Mouse (Mus musculus): ENCODE data around the gene Nhlrc2. TPM values are rescaled to one million over a fixed set of nuclear protein-coding genes. Genes with fewer than 3 reads are reported as not detected.

The Nhlrc2 gene
- total and polyA plus RNA-seq, 3 experiments, result 22.4 to 37.6 (median 34.7) TPM

- TF ChIP-seq RAD21 (IDR thresholded peaks at IDR 0.05; ENCODE audit: low read depth, low read length) (no peak), JUND (IDR thresholded peaks at IDR 0.05; ENCODE audit: low read depth, low read length) (no peak), RCOR1 (IDR thresholded peaks at IDR 0.05; ENCODE audit: low read depth, low read length) (peak; percentile 8; the same call in 1 of the 2 replicates), MYC (IDR thresholded peaks at IDR 0.05; ENCODE audit: low read depth, low read length) (peak; percentile 63), SMC3 (IDR thresholded peaks at IDR 0.05; ENCODE audit: low read depth, low read length) (no peak), ZKSCAN1 (IDR thresholded peaks at IDR 0.05; ENCODE audit: low read depth, low read length) (no peak), UBTF (IDR thresholded peaks at IDR 0.05; ENCODE audit: borderline replicate concordance, insufficient read depth, low read depth, low read length) (no peak), USF2 (IDR thresholded peaks at IDR 0.05; ENCODE audit: borderline replicate concordance in 1 of 2, insufficient read depth in 1 of 2, low read depth in 1 of 2, low read length in 2 of 2) (no peak), ZMIZ1 (IDR thresholded peaks at IDR 0.05; ENCODE audit: low read depth, low read length) (0 out of 2 replicates have a peak, but pooled peaks have one; percentile 20), MAZ (IDR thresholded peaks at IDR 0.05; ENCODE audit: low read depth, low read length) (no peak; the same call in 1 of the 2 replicates), NRF1 (IDR thresholded peaks at IDR 0.05; ENCODE audit: insufficient read depth, low read depth, low read length, poor library complexity, severe bottlenecking) (no peak), ETS1 (IDR thresholded peaks at IDR 0.05; ENCODE audit: low read depth, low read length) (peak; percentile 46; the same call in 1 of the 2 replicates), SIN3A (IDR thresholded peaks at IDR 0.05; ENCODE audit: low read length) (peak; percentile 70; the same call in 1 of the 2 replicates), CHD1 (IDR thresholded peaks at IDR 0.05; ENCODE audit: low read depth, low read length) (no peak), EP300 (IDR thresholded peaks at IDR 0.05; ENCODE audit: low read depth in 1 of 2, low read length in 2 of 2) (peak; percentile 24 to 53; a peak in 3 of 4 replicates), E2F4 (IDR thresholded peaks at IDR 0.05; ENCODE audit: borderline replicate concordance, low read depth, low read length) (0 out of 2 replicates have a peak, but pooled peaks have one; percentile 32), NELFE (IDR thresholded peaks at IDR 0.05; ENCODE audit: low read depth, low read length) (peak; percentile 36), MXI1 (IDR thresholded peaks at IDR 0.05; ENCODE audit: low read depth, low read length) (peak; percentile 44; the same call in 1 of the 2 replicates), GATA1 (IDR thresholded peaks at IDR 0.05; ENCODE audit: low read depth, low read length) (peak; percentile 79), TCF12 (IDR thresholded peaks at IDR 0.05; ENCODE audit: low read depth, low read length) (peak; percentile 57), ELF1 (IDR thresholded peaks at IDR 0.05; ENCODE audit: low read depth, low read length) (no peak), POLR2AphosphoS5 (IDR thresholded peaks at IDR 0.05; ENCODE audit: borderline replicate concordance, low read depth, low read length) (no peak)
- H3K27me3 ChIP-seq (ENCODE audit: control insufficient read depth in 1 of 2, insufficient read depth in 2 of 2, low read length in 2 of 2), result no peaks in the 10 kb centered on the region
- H3K27ac ChIP-seq (ENCODE audit: control insufficient read depth, low read depth, low read length), result peak overlapping the region; percentile 38
- H3K4me1 ChIP-seq (ENCODE audit: control insufficient read depth in 1 of 2, insufficient read depth in 2 of 2, low read length in 2 of 2), result peaks cover 6 to 27% of the 10 kb centered on the region in 2 experiments
- peak; percentile 55 for DNase-seq (ENCODE audit: low read depth, low spot score)
- peak overlapping the region; percentile 33 for H3K9ac ChIP-seq (ENCODE audit: control insufficient read depth, low read depth, low read length, poor library complexity, severe bottlenecking)
- peak overlapping the region; percentile 11 to 25; a peak in 3 of 4 replicates for H3K4me3 ChIP-seq (ENCODE audit: control insufficient read depth in 1 of 2, insufficient read depth in 1 of 2, low read depth in 2 of 2, low read length in 2 of 2)
- H3K9me3 ChIP-seq (replicated peaks; ENCODE audit: insufficient read depth, low read length), result no peaks in the 10 kb centered on the region
- peaks cover 28% of the 10 kb centered on the region for H3K79me2 ChIP-seq (ENCODE audit: control insufficient read depth, insufficient read depth, low read length, poor library complexity)
- peaks cover 0 to 22% of the 10 kb centered on the region in 2 experiments for H3K36me3 ChIP-seq (ENCODE audit: control insufficient read depth in 1 of 2, insufficient read depth in 2 of 2, low read length in 2 of 2)
These were observed 4.7 kb upstream of the Nhlrc2 start for GRCm38 (mm10) chr19:56543320-56543719.
